In genomic region chr4:22528516-22528915, GRCm38 (mm10) we compare ENCODE assay signal across 19 mouse cellular contexts. TPM values are rescaled to one million over a fixed set of nuclear protein-coding genes. Genes with fewer than 3 reads are reported as not detected.
DNase-seq lines count a peak whose midpoint lies in the region; ATAC-seq lines count a peak whose summit lies in the region.
"Had no signal": no experiment of that assay in that cellular context is flagged by ENCODE, and none has a peak within 500 bp of the region (broad histone marks: within the 10 kb centered on the region; RNA-seq: fewer than 3 reads in every experiment).

No protein-coding gene starts in this region.

- no peak for ATAC-seq in forebrain, embryonic 14.5 days
- ATAC-seq in midbrain, embryonic 11.5 days (ENCODE audit: low FRiP score): no peak
- no peak for ATAC-seq in midbrain, embryonic 16.5 days
- ATAC-seq: forebrain, embryonic 15.5 days had no signal

- no peaks in the 10 kb centered on the region for H3K9me3 ChIP-seq in forebrain, embryonic 14.5 days (replicated peaks; ENCODE audit: control insufficient read depth, low read length)
- no peaks in the 10 kb centered on the region; the same call in 1 of the 2 replicates for H3K9me3 ChIP-seq in forebrain, embryonic 10.5 days
- no peaks in the 10 kb centered on the region for H3K9me3 ChIP-seq in midbrain, embryonic 11.5 days (ENCODE audit: control insufficient read depth, low read length)
- H3K9me3 ChIP-seq in midbrain, embryonic 16.5 days (replicated peaks; ENCODE audit: control insufficient read depth, low read length, poor library complexity, severe bottlenecking): no peaks in the 10 kb centered on the region
- H3K9me3 ChIP-seq: embryonic facial prominence, embryonic 13.5 days; embryonic facial prominence, embryonic 15.5 days; forebrain, embryonic 15.5 days had no signal

- no peak overlapping the region for H3K4me3 ChIP-seq in forebrain, embryonic 14.5 days (ENCODE audit: low read depth, low read length)
- H3K4me3 ChIP-seq in forebrain, embryonic 10.5 days: no peak overlapping the region
- H3K4me3 ChIP-seq in midbrain, embryonic 11.5 days (ENCODE audit: low read depth, low read length): no peak overlapping the region
- no peak overlapping the region for H3K4me3 ChIP-seq in midbrain, embryonic 16.5 days (ENCODE audit: low read depth, low read length)
- H3K4me3 ChIP-seq: embryonic facial prominence, embryonic 13.5 days; embryonic facial prominence, embryonic 15.5 days; erythroblast, embryonic 14.5 days; forebrain, embryonic 15.5 days had no signal

- H3K27me3 ChIP-seq in forebrain, embryonic 14.5 days (replicated peaks; ENCODE audit: control insufficient read depth, insufficient read depth, low read length): no peaks in the 10 kb centered on the region
- no peaks in the 10 kb centered on the region for H3K27me3 ChIP-seq in forebrain, embryonic 10.5 days (ENCODE audit: poor library complexity, severe bottlenecking)
- no peaks in the 10 kb centered on the region for H3K27me3 ChIP-seq in midbrain, embryonic 11.5 days (ENCODE audit: control insufficient read depth, insufficient read depth, low read length)
- no peaks in the 10 kb centered on the region for H3K27me3 ChIP-seq in midbrain, embryonic 16.5 days (ENCODE audit: control insufficient read depth, insufficient read depth, low read depth, low read length)
- H3K27me3 ChIP-seq: embryonic facial prominence, embryonic 13.5 days; embryonic facial prominence, embryonic 15.5 days; forebrain, embryonic 15.5 days had no signal

- no peak overlapping the region for H3K4me2 ChIP-seq in forebrain, embryonic 14.5 days (ENCODE audit: low read length)
- H3K4me2 ChIP-seq in midbrain, embryonic 11.5 days: no peak overlapping the region
- H3K4me2 ChIP-seq in midbrain, embryonic 16.5 days (ENCODE audit: low read length): no peak overlapping the region
- H3K4me2 ChIP-seq: embryonic facial prominence, embryonic 13.5 days; embryonic facial prominence, embryonic 15.5 days; forebrain, embryonic 15.5 days had no signal

- H3K9ac ChIP-seq in forebrain, embryonic 14.5 days (ENCODE audit: low read length): no peak overlapping the region
- no peak overlapping the region for H3K9ac ChIP-seq in midbrain, embryonic 11.5 days (ENCODE audit: low read length)
- no peak overlapping the region for H3K9ac ChIP-seq in midbrain, embryonic 16.5 days (ENCODE audit: low read depth, low read length)
- H3K9ac ChIP-seq: embryonic facial prominence, embryonic 13.5 days; embryonic facial prominence, embryonic 15.5 days; forebrain, embryonic 15.5 days had no signal

- peak; percentile 4 for DNase-seq in forebrain, embryonic 14.5 days (ENCODE audit: low spot score)
- no peak for DNase-seq in forebrain, embryonic 10.5 days (ENCODE audit: extremely low spot score, low spot score)
- peak; percentile 59 for DNase-seq in midbrain, embryonic 11.5 days (ENCODE audit: low spot score, missing footprints)
- DNase-seq in cerebellum, postnatal 25 days: no peak
- DNase-seq: adrenal gland, adult 2 months; adrenal gland, postnatal 10 days; adrenal gland, postnatal 25 days; cerebellum, adult 11-12 months; cerebellum, adult 2 months; cerebellum, adult 9-10 months; cerebellum, postnatal 10 days; cerebellum, postnatal 36 days; embryo, embryonic 11 days had no signal

- H3K36me3 ChIP-seq in forebrain, embryonic 14.5 days (ENCODE audit: control insufficient read depth, insufficient read depth, low read length): no peaks in the 10 kb centered on the region
- no peaks in the 10 kb centered on the region for H3K36me3 ChIP-seq in forebrain, embryonic 10.5 days (replicated peaks)
- no peaks in the 10 kb centered on the region for H3K36me3 ChIP-seq in midbrain, embryonic 11.5 days (ENCODE audit: control insufficient read depth, insufficient read depth, low read length)
- no peaks in the 10 kb centered on the region for H3K36me3 ChIP-seq in midbrain, embryonic 16.5 days (ENCODE audit: control insufficient read depth, insufficient read depth, low read length)
- H3K36me3 ChIP-seq: embryonic facial prominence, embryonic 13.5 days; embryonic facial prominence, embryonic 15.5 days; forebrain, embryonic 15.5 days had no signal

- 41% methylated on average over 1 of the region's 1 CpGs for WGBS in forebrain, embryonic 14.5 days
- WGBS in forebrain, embryonic 10.5 days: 61% methylated on average over 1 of the region's 1 CpGs
- 60% methylated on average over 1 of the region's 1 CpGs for WGBS in midbrain, embryonic 11.5 days
- WGBS in midbrain, embryonic 16.5 days: 56% methylated on average over 1 of the region's 1 CpGs

- no peak overlapping the region for H3K27ac ChIP-seq in forebrain, embryonic 14.5 days (ENCODE audit: low read depth, low read length)
- no peak overlapping the region for H3K27ac ChIP-seq in forebrain, embryonic 10.5 days
- no peak overlapping the region for H3K27ac ChIP-seq in midbrain, embryonic 11.5 days (ENCODE audit: low read depth, low read length)
- no peak overlapping the region for H3K27ac ChIP-seq in midbrain, embryonic 16.5 days (ENCODE audit: low read length)
- H3K27ac ChIP-seq: embryonic facial prominence, embryonic 13.5 days; embryonic facial prominence, embryonic 15.5 days; forebrain, embryonic 15.5 days had no signal

- H3K4me1 ChIP-seq in forebrain, embryonic 14.5 days (ENCODE audit: control insufficient read depth, insufficient read depth, low read length): no peaks in the 10 kb centered on the region
- no peaks in the 10 kb centered on the region for H3K4me1 ChIP-seq in forebrain, embryonic 10.5 days
- H3K4me1 ChIP-seq in midbrain, embryonic 11.5 days (ENCODE audit: control insufficient read depth, insufficient read depth, low read length): no peaks in the 10 kb centered on the region
- H3K4me1 ChIP-seq in midbrain, embryonic 16.5 days (ENCODE audit: control insufficient read depth, insufficient read depth, low read length): no peaks in the 10 kb centered on the region; the same call in 1 of the 2 replicates
- H3K4me1 ChIP-seq: embryonic facial prominence, embryonic 13.5 days; embryonic facial prominence, embryonic 15.5 days; forebrain, embryonic 15.5 days had no signal

RNA-seq across cellular contexts. Expression of gene Pou3f2, which starts 40.4 kb away (rescaled TPM):
- polyA plus RNA-seq in forebrain, embryonic 14.5 days (2014; fragmentation: Nextera tagmentation; extraction: Ambion mirVana): 22.3 and 36.2 TPM in 2 replicates
- 13.3 and 14.6 TPM in 2 replicates for polyA plus RNA-seq in forebrain, embryonic 10.5 days (2016; fragmentation: Nextera tagmentation; extraction: Ambion mirVana)
- polyA plus RNA-seq in midbrain, embryonic 11.5 days (2014; fragmentation: Nextera tagmentation; extraction: Ambion mirVana): 55.6 and 66.9 TPM in 2 replicates
- 33.4 and 35.5 TPM in 2 replicates for polyA plus RNA-seq in midbrain, embryonic 16.5 days (2015; fragmentation: Nextera tagmentation; extraction: Ambion mirVana)
- polyA plus RNA-seq: adrenal gland, adult 2 months; C2C12; erythroblast, embryonic 14.5 days had no signal

Comparison
In these comparisons a context has a peak if more than half of its experiments do, and no peak if none do; other contexts are left out.
1. DNase-seq: peak in forebrain, embryonic 14.5 days (single experiment) and midbrain, embryonic 11.5 days (single experiment); none in forebrain, embryonic 10.5 days (single experiment) and cerebellum, postnatal 25 days (0 of 2).